7 mouse cellular contexts compared by ENCODE assay signal in genomic region chr11:117824060-117824969, GRCm38 (mm10). TPM values are rescaled to one million over a fixed set of nuclear protein-coding genes. Genes with fewer than 3 reads are reported as not detected.
DNase-seq lines count a peak whose midpoint lies in the region; ATAC-seq and TF ChIP-seq lines count a peak whose summit lies in the region.

No protein-coding gene starts in this region.

- peak overlapping the region; percentile 86 for H3K4me2 ChIP-seq in midbrain, embryonic 12.5 days (replicated peaks)

- H3K27ac ChIP-seq in limb, embryonic 10.5 days: peak overlapping the region; percentile 96
- H3K27ac ChIP-seq in midbrain, embryonic 12.5 days (replicated peaks): no peak overlapping the region
- H3K27ac ChIP-seq in small intestine, adult 2 months (ENCODE audit: insufficient read depth, low read depth, low read length): peak overlapping the region; percentile 85

- peak overlapping the region; percentile 78 for H3K9ac ChIP-seq in midbrain, embryonic 12.5 days (replicated peaks)

- no peaks in the 10 kb centered on the region for H3K27me3 ChIP-seq in limb, embryonic 10.5 days (ENCODE audit: low read depth, poor library complexity, severe bottlenecking)
- H3K27me3 ChIP-seq in midbrain, embryonic 12.5 days: no peaks in the 10 kb centered on the region
- H3K27me3 ChIP-seq in small intestine, adult 2 months (ENCODE audit: control insufficient read depth, insufficient read depth, low read length): no peaks in the 10 kb centered on the region

- peak; percentile 73 for DNase-seq in adrenal gland, adult 8-10 months
- DNase-seq in embryo, embryonic 9.5 days (ENCODE audit: extremely low spot score): peak; percentile 82
- peak; percentile 58 to 76 for DNase-seq in gastrocnemius, postnatal 4 days (ENCODE audit: low spot score in 2 of 2)
- peak; percentile 84 for DNase-seq in kidney, adult 11 months
- peak; percentile 89 for DNase-seq in limb, embryonic 10.5 days (ENCODE audit: low spot score)

- peak; percentile 88 for TF ChIP-seq CTCF in small intestine, adult 2 months (IDR thresholded peaks at IDR 0.05; ENCODE audit: extremely low read depth, insufficient read length, insufficient replicate concordance, low read depth, low read length)

- peaks cover 71% of the 10 kb centered on the region for H3K4me1 ChIP-seq in limb, embryonic 10.5 days
- H3K4me1 ChIP-seq in midbrain, embryonic 12.5 days: peaks cover 60% of the 10 kb centered on the region
- peaks cover 46% of the 10 kb centered on the region for H3K4me1 ChIP-seq in small intestine, adult 2 months (ENCODE audit: control insufficient read depth, insufficient read depth, insufficient read length, low read length)

- H3K9me3 ChIP-seq in limb, embryonic 10.5 days (replicated peaks): no peaks in the 10 kb centered on the region
- no peaks in the 10 kb centered on the region for H3K9me3 ChIP-seq in midbrain, embryonic 12.5 days

- peak overlapping the region; percentile 77 for H3K4me3 ChIP-seq in limb, embryonic 10.5 days
- H3K4me3 ChIP-seq in midbrain, embryonic 12.5 days: peak overlapping the region; percentile 57
- H3K4me3 ChIP-seq in small intestine, adult 2 months (ENCODE audit: low read depth, low read length): peak overlapping the region; percentile 49

- no peak for TF ChIP-seq POLR2A in small intestine, adult 2 months (IDR thresholded peaks at IDR 0.05; ENCODE audit: low read depth, low read length)

- WGBS in limb, embryonic 10.5 days: 35% methylated on average over 23 of the region's 23 CpGs
- WGBS in midbrain, embryonic 12.5 days: 28% methylated on average over 23 of the region's 23 CpGs
- 2% methylated on average over 23 of the region's 23 CpGs for WGBS in small intestine, adult 2 months

- peaks cover 51% of the 10 kb centered on the region for H3K36me3 ChIP-seq in limb, embryonic 10.5 days
- H3K36me3 ChIP-seq in midbrain, embryonic 12.5 days: peaks cover 23% of the 10 kb centered on the region
- peaks cover 10% of the 10 kb centered on the region for H3K36me3 ChIP-seq in small intestine, adult 2 months (ENCODE audit: control insufficient read depth, insufficient read depth, low read length)

- peak; percentile 77 for ATAC-seq in midbrain, embryonic 12.5 days (ENCODE audit: low FRiP score, low read depth)

RNA-seq across cellular contexts. Expression of gene Afmid, which starts 1.4 kb away (rescaled TPM):
- 10 to 100 TPM in 2 of 4 experiments, 1 to 10 TPM in 2; 5.1 to 17.0 (median 10.2) TPM for total RNA-seq in adrenal gland, adult 8-10 months (2022)
- 1 to 10 TPM; 6.1 to 9.6 TPM for total RNA-seq in gastrocnemius, postnatal 4 days (2021)
- polyA plus RNA-seq in limb, embryonic 10.5 days (2016; fragmentation: Nextera tagmentation; extraction: Ambion mirVana): 2.4 and 3.3 TPM in 2 replicates
- 4.4 and 4.7 TPM in 2 replicates for polyA plus RNA-seq in midbrain, embryonic 12.5 days (2016; fragmentation: Nextera tagmentation; extraction: Ambion mirVana)
- 4.3 and 11.1 TPM in 2 replicates for polyA plus RNA-seq in small intestine, adult 2 months (2012; rRNA removed)

RNA-seq across cellular contexts. Expression of gene Tk1, which starts 1.6 kb away (rescaled TPM):
- 1 to 10 TPM; 2.4 to 5.0 (median 4.3) TPM for total RNA-seq in adrenal gland, adult 8-10 months (2022)
- total RNA-seq in gastrocnemius, postnatal 4 days (2021): 10 to 100 TPM; 38.4 to 43.9 TPM
- 170 and 183 TPM in 2 replicates for polyA plus RNA-seq in limb, embryonic 10.5 days (2016; fragmentation: Nextera tagmentation; extraction: Ambion mirVana)
- polyA plus RNA-seq in midbrain, embryonic 12.5 days (2016; fragmentation: Nextera tagmentation; extraction: Ambion mirVana): 69.5 and 70.9 TPM in 2 replicates
- polyA plus RNA-seq in small intestine, adult 2 months (2012; rRNA removed): 22.8 and 52.2 TPM in 2 replicates

RNA-seq across cellular contexts. Expression of gene Gm20708, which starts 14.8 kb away (rescaled TPM):
- total RNA-seq in adrenal gland, adult 8-10 months (2022): 1 to 10 TPM in 2 of 4 experiments, under 1 TPM in 2; 0.59 to 3.4 (median 1.3) TPM
- 1 to 10 TPM; 3.3 to 3.6 TPM for total RNA-seq in gastrocnemius, postnatal 4 days (2021)
- 0.23 and 0.58 TPM in 2 replicates for polyA plus RNA-seq in limb, embryonic 10.5 days (2016; fragmentation: Nextera tagmentation; extraction: Ambion mirVana)
- 0.56 TPM in 1 of 2 replicates, not detected in the other for polyA plus RNA-seq in midbrain, embryonic 12.5 days (2016; fragmentation: Nextera tagmentation; extraction: Ambion mirVana)
- 0.06 TPM in 1 of 2 replicates, not detected in the other for polyA plus RNA-seq in small intestine, adult 2 months (2012; rRNA removed)

RNA-seq across cellular contexts. Expression of gene Syngr2, which starts 14.8 kb away (rescaled TPM):
- total RNA-seq in adrenal gland, adult 8-10 months (2022): 100 to 1,000 TPM in 2 of 4 experiments, 10 to 100 TPM in 2; 86.0 to 110 (median 103) TPM
- 10 to 100 TPM; 87.9 to 88.6 TPM for total RNA-seq in gastrocnemius, postnatal 4 days (2021)
- 24.4 and 31.3 TPM in 2 replicates for polyA plus RNA-seq in limb, embryonic 10.5 days (2016; fragmentation: Nextera tagmentation; extraction: Ambion mirVana)
- 26.2 and 27.0 TPM in 2 replicates for polyA plus RNA-seq in midbrain, embryonic 12.5 days (2016; fragmentation: Nextera tagmentation; extraction: Ambion mirVana)
- polyA plus RNA-seq in small intestine, adult 2 months (2012; rRNA removed): 183 and 229 TPM in 2 replicates

RNA-seq across cellular contexts. Expression of gene Birc5, which starts 24.7 kb away (rescaled TPM):
- 1 to 10 TPM; 1.2 to 2.5 (median 1.7) TPM for total RNA-seq in adrenal gland, adult 8-10 months (2022)
- 10 to 100 TPM; 23.2 to 25.2 TPM for total RNA-seq in gastrocnemius, postnatal 4 days (2021)
- polyA plus RNA-seq in limb, embryonic 10.5 days (2016; fragmentation: Nextera tagmentation; extraction: Ambion mirVana): 395 and 434 TPM in 2 replicates
- polyA plus RNA-seq in midbrain, embryonic 12.5 days (2016; fragmentation: Nextera tagmentation; extraction: Ambion mirVana): 228 and 237 TPM in 2 replicates
- 4.3 and 9.5 TPM in 2 replicates for polyA plus RNA-seq in small intestine, adult 2 months (2012; rRNA removed)
